Mouse (Mus musculus) lung, postnatal 0 days (tissue): Measurements from ENCODE around the gene Sulf2. TPM values are rescaled to one million over a fixed set of nuclear protein-coding genes. Genes with fewer than 3 reads are reported as not detected.

Experiments used
- ATAC-seq: fragments of 200-750 bp; cut with Nextera tagmentation; 2 replicates; pipeline ENCODE4 v1.8.0; 2017; ENCODE audit warnings: moderate library complexity
- DNase-seq: peaks from one replicate; pipeline ENCODE4 v3.0.0-alpha.2; 2016; ENCODE audit warnings: low spot score
- H3K27ac ChIP-seq: fragments of 300-500 bp; sonication (generic); 2 replicates; pipeline ENCODE4 v1.5.1; 2014; ENCODE audit warnings: antibody characterized with exemption, mild to moderate bottlenecking, low read length, mixed read lengths
- H3K27me3 ChIP-seq: fragments of 300-500 bp; sonication (generic); replicated peaks from 2 replicates; pipeline ENCODE4 v1.6.1; 2014; ENCODE audit warnings: low read length, mixed read lengths; ENCODE audit not compliant: insufficient read depth
- H3K36me3 ChIP-seq: fragments of 300-500 bp; sonication (generic); 2 replicates; pipeline ENCODE4 v1.6.1; 2014; ENCODE audit warnings: low read length, mixed read lengths; ENCODE audit not compliant: insufficient read depth
- H3K4me1 ChIP-seq: fragments of 300-500 bp; sonication (generic); 2 replicates; pipeline ENCODE4 v1.6.1; 2014; ENCODE audit warnings: antibody characterized with exemption, low read depth, low read length, mixed read lengths; ENCODE audit not compliant: insufficient read depth
- H3K4me2 ChIP-seq: fragments of 300-500 bp; sonication (generic); replicated peaks from 2 replicates; pipeline ENCODE4 v1.6.1; 2014; ENCODE audit warnings: low read depth, mild to moderate bottlenecking, low read length, moderate library complexity, mixed read lengths
- H3K4me3 ChIP-seq: fragments of 300-500 bp; sonication (generic); 2 replicates; pipeline ENCODE4 v1.5.1; 2014; ENCODE audit warnings: low read depth, low read length
- H3K9ac ChIP-seq: fragments of 300-500 bp; sonication (generic); replicated peaks from 2 replicates; pipeline ENCODE4 v1.6.1; 2014; ENCODE audit warnings: low read depth, mild to moderate bottlenecking
- H3K9me3 ChIP-seq: fragments of 300-500 bp; sonication (generic); 2 replicates; pipeline ENCODE4 v1.6.1; 2016; ENCODE audit warnings: low read length, mixed read lengths
- CTCF ChIP-seq: IDR thresholded peaks from 2 replicates; pipeline ENCODE4 v1.5.1; 2016; ENCODE audit warnings: antibody characterized with exemption, mild to moderate bottlenecking
- EP300 ChIP-seq: IDR thresholded peaks from 2 replicates; pipeline ENCODE4 v1.6.1; 2016; ENCODE audit warnings: antibody characterized with exemption, mild to moderate bottlenecking, control low read depth
- WGBS: fragments of 180-500 bp; shearing (Covaris S2); extraction: QIAGEN DNeasy Blood & Tissue Kit; methylation state at CpG from one replicate; pipeline ENCODE4 v1.1.7; 2014; 5-methylcytosine and 5-hydroxymethylcytosine counted together
- polyA plus RNA-seq: library from polyadenylated mRNA; unstranded; fragments of >200 nt; fragmentation: Nextera tagmentation; extraction: Ambion mirVana; gene quantifications from 2 replicates; pipeline ENCODE4 v1.2.1, GENCODE M21; 2015

Sulf2 gene
- polyA plus RNA-seq, 1 experiment from 2014 or later, result 13.6 TPM

DNA sequence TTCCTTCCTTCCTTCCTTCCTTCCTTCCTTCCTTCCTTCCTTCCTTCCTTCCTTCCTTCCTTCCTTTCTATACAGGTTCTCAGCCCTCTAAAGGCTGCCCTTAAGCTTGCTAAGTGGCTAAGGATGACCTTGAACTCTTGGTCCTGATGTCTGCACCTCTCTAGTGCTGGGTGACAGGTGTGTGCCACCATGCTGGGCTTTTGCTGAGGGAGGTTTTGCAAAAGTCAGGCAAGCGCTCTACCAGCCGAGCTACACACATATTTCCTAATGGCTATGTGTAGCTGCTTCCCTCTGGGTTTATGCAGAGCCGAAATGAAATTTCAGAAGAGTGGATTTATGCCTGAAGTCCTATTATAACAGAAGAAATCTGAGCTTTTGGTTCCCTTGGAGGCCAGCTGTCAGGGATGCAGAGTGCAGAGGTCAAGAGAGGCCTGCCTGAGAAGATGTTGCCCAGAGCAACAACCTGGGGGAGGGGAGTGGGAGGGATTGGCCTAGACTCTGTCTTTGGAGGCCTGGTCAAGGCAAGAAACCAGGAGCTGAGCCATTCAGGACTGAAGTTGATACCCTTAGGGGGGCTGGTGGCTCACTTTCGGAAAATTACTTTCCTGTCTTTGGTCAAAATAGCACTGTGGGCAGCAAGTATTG lies 24.1 kb upstream of the Sulf2 start:
- DNase-seq (no peak), ATAC-seq (no peak)
- H3K9me3 ChIP-seq, result no peaks in the 10 kb centered on the region
- 0 out of 2 replicates have a peak, but pooled peaks cover 3% of the 10 kb centered on the region for H3K27me3 ChIP-seq
- 0 out of 2 replicates have a peak overlapping the region, but pooled peaks have one; percentile 59 for H3K27ac ChIP-seq
- H3K9ac ChIP-seq, result no peak overlapping the region
- TF ChIP-seq EP300, result no peak
- TF ChIP-seq CTCF, result no peak
- WGBS, result 82% methylated on average over 4 of the region's 4 CpGs
- H3K4me1 ChIP-seq, result peaks cover 7% of the 10 kb centered on the region; the same call in 1 of the 2 replicates
- no peak overlapping the region for H3K4me3 ChIP-seq
- H3K4me2 ChIP-seq, result no peak overlapping the region
- H3K36me3 ChIP-seq, result no peaks in the 10 kb centered on the region

DNA sequence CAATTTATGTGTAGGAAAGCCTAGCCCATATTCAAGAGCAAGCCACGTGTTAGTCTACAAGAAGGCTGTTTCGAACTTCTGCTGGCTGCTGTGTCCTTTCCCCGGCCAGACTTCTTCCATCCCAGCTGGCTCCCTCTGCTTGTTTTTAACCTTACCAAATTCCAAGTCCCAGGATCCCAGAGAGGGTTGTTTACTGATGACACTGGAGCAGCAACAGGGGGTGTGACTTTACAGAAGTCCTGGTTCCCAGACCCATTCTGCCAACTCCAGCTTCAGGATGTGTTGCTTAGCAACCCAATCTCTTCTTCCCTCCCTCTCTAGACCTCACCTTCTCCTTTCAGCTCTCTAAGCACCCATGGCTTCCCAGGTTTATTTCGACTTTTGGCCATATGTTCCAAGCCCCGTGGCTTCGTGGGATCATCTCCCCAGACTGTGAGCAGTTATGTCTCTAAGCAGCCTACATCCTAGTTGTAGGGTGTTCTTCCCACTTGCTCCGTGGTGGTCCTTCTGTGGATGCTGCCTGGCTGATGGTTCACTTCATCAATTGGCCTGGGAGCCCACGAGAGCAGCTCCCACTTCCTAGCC lies 20.2 kb upstream of the Sulf2 start:
- Histone ChIP-seq H3K27ac (no peak overlapping the region), H3K9ac (no peak overlapping the region), H3K4me3 (no peak overlapping the region), H3K9me3 (no peaks in the 10 kb centered on the region), H3K27me3 (peaks cover 3% of the 10 kb centered on the region; the same call in 1 of the 2 replicates), H3K36me3 (no peaks in the 10 kb centered on the region), H3K4me2 (no peak overlapping the region), H3K4me1 (peaks cover 7% of the 10 kb centered on the region; the same call in 1 of the 2 replicates)
- no peak for TF ChIP-seq EP300
- 44% methylated on average over 8 of the region's 8 CpGs for WGBS
- no peak for ATAC-seq
- no peak for DNase-seq

DNA sequence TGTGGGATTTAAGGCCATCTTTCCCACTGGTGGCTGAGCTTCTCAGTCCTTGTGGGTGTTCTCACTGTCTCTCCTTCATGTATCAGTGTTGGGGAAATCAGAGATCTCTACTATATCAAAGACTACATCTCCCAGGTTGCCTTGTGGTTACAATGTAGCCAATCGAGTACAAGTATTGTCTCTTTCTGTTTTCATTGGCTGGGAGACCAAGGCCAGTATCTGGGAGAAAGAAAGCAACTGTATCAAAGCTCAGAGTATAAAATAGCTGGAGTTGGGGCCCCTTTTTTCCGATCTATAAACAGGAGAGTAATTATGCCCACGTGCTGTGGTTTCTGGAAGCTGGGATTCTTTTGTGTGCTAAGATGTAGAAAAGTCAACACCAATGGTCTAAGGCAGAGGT lies 19.7 kb upstream of the Sulf2 start:
- TF ChIP-seq EP300, result no peak
- TF ChIP-seq CTCF, result no peak
- H3K36me3 ChIP-seq, result no peaks in the 10 kb centered on the region
- H3K27me3 ChIP-seq, result peaks cover 3% of the 10 kb centered on the region; the same call in 1 of the 2 replicates
- no peak overlapping the region for H3K4me3 ChIP-seq
- DNase-seq (peak; percentile 42), ATAC-seq (0 out of 2 replicates have a peak, but pooled peaks have one; percentile 45)
- H3K27ac ChIP-seq, result no peak overlapping the region
- peaks cover 5% of the 10 kb centered on the region; the same call in 1 of the 2 replicates for H3K4me1 ChIP-seq
- WGBS, result 29% methylated on average over 3 of the region's 3 CpGs
- no peak overlapping the region for H3K4me2 ChIP-seq
- no peaks in the 10 kb centered on the region for H3K9me3 ChIP-seq
- H3K9ac ChIP-seq, result no peak overlapping the region

DNA sequence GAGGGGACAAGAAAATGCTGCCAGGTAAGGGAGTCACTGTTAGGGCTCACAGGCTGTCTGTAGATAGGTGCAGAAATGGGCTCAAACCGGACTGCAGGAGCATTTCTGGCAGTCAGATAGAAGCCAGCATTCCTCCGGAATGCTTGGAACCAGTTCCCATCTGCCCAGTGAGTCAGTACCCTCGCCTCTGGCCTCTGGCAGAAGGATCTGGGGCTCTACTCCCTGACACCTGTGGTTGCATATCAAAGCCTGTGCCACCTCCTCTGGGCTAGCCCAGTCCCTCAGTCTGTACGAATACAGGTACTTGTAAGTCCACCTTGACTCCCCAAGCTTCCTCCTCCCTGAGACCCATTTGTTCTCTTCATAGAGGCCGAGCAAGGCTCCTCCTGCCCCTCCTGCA lies 17.7 kb upstream of the Sulf2 start:
- 0 out of 2 replicates have a peak, but pooled peaks cover 2% of the 10 kb centered on the region for H3K4me1 ChIP-seq
- H3K4me3 ChIP-seq, result no peak overlapping the region
- TF ChIP-seq CTCF (no peak), EP300 (no peak)
- DNase-seq (no peak), ATAC-seq (no peak)
- H3K36me3 ChIP-seq, result no peaks in the 10 kb centered on the region
- H3K27me3 ChIP-seq, result peaks cover 3% of the 10 kb centered on the region; the same call in 1 of the 2 replicates
- H3K9ac ChIP-seq, result no peak overlapping the region
- WGBS, result 63% methylated on average over 5 of the region's 5 CpGs
- H3K4me2 ChIP-seq, result no peak overlapping the region
- H3K9me3 ChIP-seq, result no peaks in the 10 kb centered on the region
- no peak overlapping the region for H3K27ac ChIP-seq

DNA sequence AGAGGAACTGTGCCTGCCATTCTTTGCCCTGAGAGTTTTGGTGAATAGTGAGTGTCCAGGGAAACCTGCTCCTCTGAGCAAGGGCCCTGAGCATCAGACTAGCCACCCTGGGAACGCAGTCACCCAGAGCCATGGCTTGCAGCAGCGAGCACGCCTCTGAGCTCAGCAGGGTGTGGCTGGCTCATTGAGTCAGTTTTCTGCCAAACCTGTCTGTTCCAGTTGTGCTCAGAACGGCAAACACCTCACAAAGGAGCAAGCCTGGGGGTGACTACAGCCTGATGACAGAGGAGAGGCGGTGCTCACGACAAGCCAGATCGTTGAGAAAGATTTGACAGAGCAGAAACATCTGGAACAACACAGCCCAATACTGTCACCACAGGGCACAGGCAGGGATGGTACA lies 14.7 kb upstream of the Sulf2 start:
- Histone ChIP-seq H3K36me3 (no peaks in the 10 kb centered on the region), H3K4me3 (no peak overlapping the region), H3K4me2 (no peak overlapping the region), H3K9ac (no peak overlapping the region), H3K27me3 (peaks cover 3% of the 10 kb centered on the region; the same call in 1 of the 2 replicates), H3K9me3 (no peaks in the 10 kb centered on the region), H3K4me1 (0 out of 2 replicates have a peak, but pooled peaks cover 2% of the 10 kb centered on the region), H3K27ac (no peak overlapping the region)
- TF ChIP-seq CTCF (no peak), EP300 (no peak)
- ATAC-seq (peak; percentile 77), DNase-seq (peak; percentile 75)
- 23% methylated on average over 7 of the region's 7 CpGs for WGBS

DNA sequence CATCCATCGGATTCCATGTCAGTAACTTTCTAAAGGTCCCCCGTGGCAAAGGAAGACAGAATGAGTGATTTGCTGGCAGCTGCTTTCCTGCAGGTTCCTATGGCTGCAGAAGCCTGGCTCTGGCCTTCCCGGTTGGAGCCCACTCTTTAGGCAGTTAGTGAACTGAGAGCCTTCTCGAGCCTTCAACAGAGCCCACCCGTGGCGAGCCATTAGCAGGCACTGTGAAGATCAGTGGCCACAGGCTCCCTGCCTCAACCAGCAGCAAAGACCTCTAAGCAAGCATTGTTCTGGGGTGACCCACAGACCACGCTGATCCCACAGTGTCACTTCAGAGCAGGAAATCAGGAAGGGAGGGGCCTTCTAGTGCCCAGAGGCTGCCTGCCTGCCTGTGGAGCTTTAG lies 13.4 kb upstream of the Sulf2 start:
- no peak overlapping the region for H3K4me2 ChIP-seq
- H3K4me1 ChIP-seq, result 0 out of 2 replicates have a peak, but pooled peaks cover 2% of the 10 kb centered on the region
- no peak overlapping the region for H3K27ac ChIP-seq
- H3K4me3 ChIP-seq, result no peak overlapping the region
- H3K9ac ChIP-seq, result no peak overlapping the region
- H3K27me3 ChIP-seq, result no peaks in the 10 kb centered on the region; the same call in 1 of the 2 replicates
- no peaks in the 10 kb centered on the region for H3K9me3 ChIP-seq
- DNase-seq (no peak), ATAC-seq (no peak)
- WGBS, result 61% methylated on average over 7 of the region's 7 CpGs
- TF ChIP-seq EP300 (no peak), CTCF (no peak)
- H3K36me3 ChIP-seq, result no peaks in the 10 kb centered on the region
